Mouse (Mus musculus) embryonic fibroblast, embryonic 13.5 days (primary cell): Measurements from ENCODE around the gene Parp16. TPM values are rescaled to one million over a fixed set of nuclear protein-coding genes. Genes with fewer than 3 reads are reported as not detected.

Source experiments
- H3K27ac ChIP-seq: 2 replicates; pipeline ENCODE4 v1.5.1; 2012; ENCODE audit warnings: low read length, control low read depth, inconsistent platforms; ENCODE audit not compliant: insufficient read depth
- H3K4me1 ChIP-seq: 2 replicates; pipeline ENCODE4 v1.6.1; 2011; ENCODE audit warnings: low read length; ENCODE audit not compliant: control insufficient read depth, insufficient read depth
- H3K4me3 ChIP-seq: 2 replicates; pipeline ENCODE4 v1.5.1; 2011; ENCODE audit warnings: mild to moderate bottlenecking, control low read depth, low read length; ENCODE audit not compliant: insufficient read depth
- CTCF ChIP-seq: IDR thresholded peaks from 2 replicates; pipeline ENCODE4 v1.5.1; 2011; ENCODE audit warnings: mild to moderate bottlenecking, control low read depth, low read length, moderate library complexity, borderline replicate concordance; ENCODE audit not compliant: insufficient read depth
- POLR2A ChIP-seq: IDR thresholded peaks from 2 replicates; pipeline ENCODE4 v1.6.1; 2011; ENCODE audit warnings: low read depth, mild to moderate bottlenecking, control low read depth, low read length, moderate library complexity
- polyA plus RNA-seq: library from polyadenylated mRNA; stranded (reverse); fragments of >200 nt; gene quantifications from 2 replicates; pipeline ENCODE4 v1.2.4, GENCODE M21; 2011; ENCODE audit warnings: low read depth; ENCODE audit not compliant: missing spikeins, insufficient read length

Gene Parp16
- polyA plus RNA-seq, 1 experiment = 1.5 TPM

- no peak overlapping the region for H3K27ac ChIP-seq
- no peak overlapping the region for H3K4me3 ChIP-seq
- TF ChIP-seq POLR2A (no peak), CTCF (no peak)
- no peaks in the 10 kb centered on the region for H3K4me1 ChIP-seq
Observed at GRCm38 (mm10) chr9:65223927-65224326, 28.8 kb downstream of the Parp16 start.

GRCm38 (mm10) chr9:65225795-65226194 lies 30.6 kb downstream of the Parp16 start:
- no peak overlapping the region for H3K4me3 ChIP-seq
- H3K4me1 ChIP-seq = no peaks in the 10 kb centered on the region
- H3K27ac ChIP-seq = no peak overlapping the region
- TF ChIP-seq POLR2A = no peak
- no peak for TF ChIP-seq CTCF

GRCm38 (mm10) chr9:65230250-65230649 lies 35.1 kb downstream of the Parp16 start:
- no peak overlapping the region for H3K4me3 ChIP-seq
- TF ChIP-seq CTCF = no peak
- no peak for TF ChIP-seq POLR2A
- no peaks in the 10 kb centered on the region for H3K4me1 ChIP-seq
- H3K27ac ChIP-seq = no peak overlapping the region

- TF ChIP-seq POLR2A = no peak
- no peak for TF ChIP-seq CTCF
- Histone ChIP-seq H3K4me3 (no peak overlapping the region), H3K4me1 (no peaks in the 10 kb centered on the region), H3K27ac (no peak overlapping the region)
Observed at GRCm38 (mm10) chr9:65231284-65231683, 36.1 kb downstream of the Parp16 start.

- no peaks in the 10 kb centered on the region for H3K4me1 ChIP-seq
- no peak overlapping the region for H3K27ac ChIP-seq
- no peak overlapping the region for H3K4me3 ChIP-seq
- TF ChIP-seq CTCF (no peak), POLR2A (no peak)
Observed at GRCm38 (mm10) chr9:65233243-65233985, 38.3 kb downstream of the Parp16 start.

- TF ChIP-seq POLR2A (no peak), CTCF (no peak)
- H3K4me3 ChIP-seq = no peak overlapping the region
- H3K27ac ChIP-seq = no peak overlapping the region
- H3K4me1 ChIP-seq = no peaks in the 10 kb centered on the region
Observed at GRCm38 (mm10) chr9:65234734-65235133, 39.6 kb downstream of the Parp16 start.

GRCm38 (mm10) chr9:65235601-65236000 lies 40.4 kb downstream of the Parp16 start:
- TF ChIP-seq CTCF (no peak), POLR2A (no peak)
- no peak overlapping the region for H3K27ac ChIP-seq
- no peak overlapping the region for H3K4me3 ChIP-seq
- no peaks in the 10 kb centered on the region for H3K4me1 ChIP-seq

- H3K4me3 ChIP-seq = no peak overlapping the region
- H3K4me1 ChIP-seq = no peaks in the 10 kb centered on the region
- H3K27ac ChIP-seq = no peak overlapping the region
- TF ChIP-seq POLR2A (no peak), CTCF (no peak)
Observed at GRCm38 (mm10) chr9:65237616-65238015, 42.5 kb downstream of the Parp16 start.

- H3K27ac ChIP-seq = no peak overlapping the region
- TF ChIP-seq CTCF = no peak
- TF ChIP-seq POLR2A = no peak
- H3K4me1 ChIP-seq = no peaks in the 10 kb centered on the region
- no peak overlapping the region for H3K4me3 ChIP-seq
Observed at GRCm38 (mm10) chr9:65238191-65238760, 43.1 kb downstream of the Parp16 start.

GRCm38 (mm10) chr9:65239176-65239575 lies 44.0 kb downstream of the Parp16 start:
- no peak overlapping the region for H3K4me3 ChIP-seq
- TF ChIP-seq POLR2A (no peak), CTCF (no peak)
- no peaks in the 10 kb centered on the region for H3K4me1 ChIP-seq
- no peak overlapping the region for H3K27ac ChIP-seq
